Mouse (Mus musculus) myocyte (in vitro differentiated cells): ENCODE data around the gene Ngrn.

Source experiments
- CEBPB ChIP-seq: IDR thresholded peaks from 2 replicates; pipeline ENCODE4 v1.6.1; 2011; ENCODE audit warnings: mild to moderate bottlenecking, moderate library complexity; ENCODE audit not compliant: poor library complexity, insufficient read depth, severe bottlenecking
- E2F4 ChIP-seq: IDR thresholded peaks from one replicate; pipeline ENCODE4 v1.6.1; 2011; ENCODE audit warnings: mild to moderate bottlenecking, control low read depth, moderate library complexity; ENCODE audit not compliant: insufficient read depth
- MAX ChIP-seq: IDR thresholded peaks from one replicate; pipeline ENCODE4 v1.6.1; 2011; ENCODE audit warnings: low read depth, mild to moderate bottlenecking, control low read depth
- MYOD1 ChIP-seq, 3 experiments: IDR thresholded peaks; one replicate each; pipeline ENCODE4 v1.6.1; 2011; ENCODE audit warnings: control low read depth in 2 of 3, low read depth in 2 of 3, mild to moderate bottlenecking in 2 of 3, moderate library complexity in 1 of 3; ENCODE audit not compliant: insufficient read length in 2 of 3, control insufficient read depth in 1 of 3
- MYOG ChIP-seq, 3 experiments: IDR thresholded peaks; one replicate each; pipeline ENCODE4 v1.6.1; 2011; ENCODE audit warnings: control low read depth in 2 of 3, low read depth in 2 of 3, mild to moderate bottlenecking in 2 of 3; ENCODE audit not compliant: insufficient read length in 2 of 3, control insufficient read depth in 1 of 3, insufficient read depth in 1 of 3
- POLR2A ChIP-seq: IDR thresholded peaks from one replicate; pipeline ENCODE4 v1.6.1; 2011; ENCODE audit warnings: low read depth, mild to moderate bottlenecking, control low read depth, moderate library complexity; ENCODE audit not compliant: insufficient read length
- POLR2AphosphoS2 ChIP-seq: IDR thresholded peaks from one replicate; pipeline ENCODE4 v1.6.1; 2011; ENCODE audit warnings: low read depth, control low read depth; ENCODE audit not compliant: insufficient read length
- REST ChIP-seq: IDR thresholded peaks from one replicate; pipeline ENCODE4 v1.6.1; 2011; ENCODE audit warnings: mild to moderate bottlenecking, control low read depth, moderate library complexity; ENCODE audit not compliant: insufficient read depth, insufficient read length
- SRF ChIP-seq: IDR thresholded peaks from one replicate; pipeline ENCODE4 v1.6.1; 2011; ENCODE audit warnings: low read depth; ENCODE audit not compliant: control insufficient read depth, insufficient read length
- TCF12 ChIP-seq: IDR thresholded peaks from one replicate; pipeline ENCODE4 v1.6.1; 2011; ENCODE audit warnings: mild to moderate bottlenecking, control low read depth; ENCODE audit not compliant: poor library complexity, insufficient read depth, severe bottlenecking
- TCF3 ChIP-seq: IDR thresholded peaks from one replicate; pipeline ENCODE4 v1.6.1; 2011; ENCODE audit warnings: low read depth, control low read depth; ENCODE audit not compliant: insufficient read length
- USF1 ChIP-seq: IDR thresholded peaks from one replicate; pipeline ENCODE4 v1.6.1; 2011; ENCODE audit warnings: low read depth, mild to moderate bottlenecking, control low read depth, moderate library complexity

GRCm38 (mm10) chr7:80257706-80258105, 3.3 kb upstream of the Ngrn start:
- no peak for TF ChIP-seq POLR2A
- TF ChIP-seq POLR2AphosphoS2 = no peak
- TF ChIP-seq USF1 = no peak
- no peak for TF ChIP-seq E2F4
- no peak for TF ChIP-seq TCF3
- TF ChIP-seq TCF12 = no peak
- TF ChIP-seq MAX = no peak
- TF ChIP-seq REST = no peak
- no peak for TF ChIP-seq MYOD1 (IDR thresholded peaks at IDR 0.05; ENCODE audit: control insufficient read depth in 1 of 3, insufficient read length in 2 of 3, low read depth in 2 of 3)
- TF ChIP-seq CEBPB = no peak
- TF ChIP-seq MYOG (IDR thresholded peaks at IDR 0.05; ENCODE audit: control insufficient read depth in 1 of 3, insufficient read depth in 1 of 3, insufficient read length in 2 of 3, low read depth in 2 of 3) = no peak
- TF ChIP-seq SRF = no peak
